Mouse (Mus musculus) MEL-GATA-1-ER (cell line): ENCODE measurements around the gene Eif4e3.
A peak's percentile ranks its signal among the peaks of the same experiment; 100 is the strongest.

Experiments
- DNase-seq: peaks from one replicate; pipeline ENCODE4 v3.0.0-alpha.2; 2012; ENCODE audit warnings: low read depth; ENCODE audit errors: extremely low read depth

Eif4e3 gene

DNA sequence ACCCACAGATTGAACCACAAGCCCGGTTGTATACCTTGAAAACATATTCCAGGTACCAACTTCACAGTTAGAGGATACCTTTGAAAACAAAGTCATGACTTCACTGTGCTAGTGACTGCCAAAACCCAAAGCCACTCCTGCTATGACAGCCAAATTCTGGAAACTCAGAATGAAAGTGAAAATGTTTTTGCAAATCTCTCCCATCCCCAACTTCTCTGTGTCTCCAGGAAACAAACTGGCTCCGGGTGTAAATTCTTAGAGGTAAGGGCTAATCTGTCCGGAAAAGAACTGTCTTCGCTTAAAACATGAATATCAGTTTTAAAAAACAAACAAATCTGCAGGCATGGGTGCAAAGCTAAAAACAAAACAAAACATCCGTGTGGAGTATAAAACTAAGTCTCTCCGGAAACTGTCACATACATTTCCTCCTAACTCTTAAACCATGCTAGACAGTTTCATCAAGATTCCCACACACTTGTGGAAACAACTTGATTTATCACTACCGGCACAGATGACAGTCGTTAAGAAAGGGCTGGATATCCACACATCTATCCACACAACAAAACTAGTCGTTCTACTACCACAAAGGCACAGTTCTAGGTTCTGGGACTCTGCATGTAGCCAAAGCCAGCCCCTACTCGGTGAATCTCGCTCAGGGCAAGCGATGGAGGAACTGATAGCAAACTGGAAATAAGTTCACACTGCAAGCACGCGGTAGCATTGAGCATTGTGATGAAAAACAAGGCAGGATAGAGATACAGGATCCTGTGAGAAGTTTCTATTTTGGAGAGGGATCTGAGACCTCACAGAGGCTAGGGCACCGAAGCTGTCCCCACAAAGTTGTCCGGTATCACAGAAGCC is 884 bp downstream of the Eif4e3 start:
- DNase-seq = no peak

DNA sequence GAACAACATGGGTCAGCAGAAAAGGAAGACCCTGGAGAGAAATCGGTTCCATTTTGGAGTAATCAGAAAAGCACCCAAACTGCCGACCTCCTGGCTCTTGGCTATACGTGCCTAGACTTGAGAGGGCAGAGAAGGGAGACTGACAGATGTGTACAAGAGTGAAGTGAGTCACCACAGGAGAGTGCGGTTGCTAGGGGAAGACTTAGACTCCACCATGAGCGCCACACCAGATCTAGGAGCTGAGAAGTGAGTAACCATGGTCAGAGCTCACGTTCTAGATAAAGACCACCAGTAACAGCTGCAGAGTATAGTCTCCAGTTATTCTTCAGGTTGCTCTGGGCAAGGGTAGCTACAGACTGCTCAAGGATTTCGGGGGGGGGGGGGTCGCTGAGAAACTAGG is 3.3 kb downstream of the Eif4e3 start:
- DNase-seq = no peak

DNA sequence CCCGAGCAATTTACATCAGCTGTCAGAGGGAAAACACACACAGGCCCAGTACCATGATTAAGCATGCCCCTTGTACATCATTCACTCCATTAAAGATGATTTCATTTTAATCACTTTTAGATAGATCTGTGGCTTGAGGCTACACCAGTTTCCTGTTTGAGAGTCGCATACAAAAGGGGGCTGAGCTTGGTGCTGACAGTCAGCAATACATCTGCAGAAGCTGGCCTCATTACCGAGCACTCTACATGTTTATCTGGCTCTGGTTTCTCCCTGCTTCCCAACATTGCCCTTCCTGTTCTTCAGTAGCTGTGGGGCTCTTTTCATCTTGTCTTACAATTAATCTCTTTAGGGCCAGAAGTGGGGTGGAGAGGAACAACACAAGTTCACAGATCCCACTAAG is 6.1 kb downstream of the Eif4e3 start:
- DNase-seq = no peak

DNA sequence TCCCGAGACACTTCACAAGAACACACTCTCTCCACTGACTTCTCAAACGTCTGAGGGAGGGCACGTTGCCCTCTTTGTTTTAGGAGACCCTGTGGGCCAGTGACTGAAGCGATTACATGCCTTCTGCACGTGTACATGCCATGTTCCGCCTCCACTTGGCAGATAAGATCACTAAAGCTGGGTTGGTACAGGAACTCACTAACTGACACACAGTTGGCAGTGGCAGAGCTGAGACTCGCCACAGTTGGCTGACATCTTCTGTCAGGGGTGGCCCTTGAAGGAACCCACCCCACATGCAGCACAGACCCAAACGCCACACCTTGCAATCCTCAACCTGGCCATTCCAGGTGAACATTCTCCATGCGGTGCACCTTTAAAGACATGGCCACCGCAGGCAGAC is 8.0 kb downstream of the Eif4e3 start:
- DNase-seq = no peak

DNA sequence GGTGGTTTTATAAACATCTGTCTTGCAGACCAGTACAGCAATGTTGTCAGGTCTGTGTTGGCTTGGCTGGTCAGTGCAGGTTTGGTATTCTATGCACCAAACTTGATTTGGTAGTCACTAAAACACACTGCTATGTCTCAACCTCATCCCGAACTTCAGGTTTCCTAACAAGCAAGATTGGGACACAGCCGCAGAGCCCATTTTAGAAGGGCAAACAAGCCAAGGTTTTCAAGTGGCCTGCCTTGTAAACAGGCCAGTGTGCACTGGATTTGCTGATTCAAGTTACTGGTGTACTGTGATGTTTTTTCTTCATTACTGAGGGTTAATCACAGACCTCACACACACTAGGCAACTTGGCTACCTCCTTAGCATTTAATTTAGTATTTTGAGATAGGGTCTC is 10.5 kb downstream of the Eif4e3 start:
- DNase-seq = no peak

DNA sequence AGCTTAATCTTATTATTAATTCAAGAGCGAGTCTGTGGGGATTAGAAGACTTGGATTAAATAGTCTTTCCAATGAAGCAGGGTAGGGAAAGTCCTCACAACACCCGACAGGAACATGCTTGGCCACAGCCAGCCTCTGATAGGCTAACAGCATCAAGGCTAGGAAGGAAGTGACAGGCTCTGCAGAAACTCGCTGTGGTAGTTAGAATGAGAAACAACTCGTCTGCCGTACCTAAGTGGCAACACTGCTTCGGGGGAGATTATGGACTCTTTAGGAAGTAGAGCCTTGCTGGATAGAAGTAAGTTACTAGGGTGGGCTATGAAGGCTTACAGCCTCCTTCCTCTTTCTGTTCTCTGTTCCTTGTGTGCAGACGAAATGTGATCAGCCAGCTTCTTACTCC is 11.1 kb downstream of the Eif4e3 start:
- peak; percentile 45 for DNase-seq

DNA sequence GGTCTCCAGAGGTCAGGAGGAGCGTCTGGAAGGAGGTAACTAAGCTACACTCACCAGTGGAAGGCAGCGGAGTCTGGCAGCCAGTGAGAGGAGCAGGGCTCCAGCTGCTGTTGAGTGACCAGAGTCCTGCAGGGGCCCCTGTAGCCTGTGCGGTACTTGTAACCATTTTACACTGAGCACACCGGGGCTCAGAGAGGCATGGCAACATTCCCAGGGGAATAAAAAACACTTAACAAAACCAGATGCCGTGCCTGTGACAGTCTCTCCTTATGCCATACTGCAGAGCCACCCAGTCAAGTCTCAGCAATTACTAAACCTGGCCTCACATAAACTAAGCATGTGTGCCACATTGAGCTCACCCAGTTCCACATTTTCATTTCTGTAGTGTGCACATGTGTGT is 12.2 kb downstream of the Eif4e3 start:
- no peak for DNase-seq

DNA sequence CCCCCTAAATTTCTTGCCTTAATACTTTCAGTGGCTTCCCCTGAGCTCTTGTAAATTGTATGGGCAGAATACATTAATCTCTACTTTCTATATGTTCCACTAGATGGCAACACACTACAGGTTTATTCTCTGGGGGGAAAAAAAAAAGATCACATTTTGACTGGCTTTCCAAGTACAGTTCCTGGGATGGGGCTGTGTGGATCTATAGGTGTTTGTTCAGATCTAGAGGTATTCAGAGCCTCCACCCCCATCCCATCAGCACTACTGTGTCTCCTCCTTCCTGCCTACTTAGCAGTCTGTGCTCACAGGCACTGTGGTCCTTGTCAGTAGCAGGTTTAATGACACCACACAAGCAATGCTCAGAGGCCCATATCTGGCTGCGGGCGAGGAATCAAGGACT is 14.2 kb downstream of the Eif4e3 start:
- no peak for DNase-seq

DNA sequence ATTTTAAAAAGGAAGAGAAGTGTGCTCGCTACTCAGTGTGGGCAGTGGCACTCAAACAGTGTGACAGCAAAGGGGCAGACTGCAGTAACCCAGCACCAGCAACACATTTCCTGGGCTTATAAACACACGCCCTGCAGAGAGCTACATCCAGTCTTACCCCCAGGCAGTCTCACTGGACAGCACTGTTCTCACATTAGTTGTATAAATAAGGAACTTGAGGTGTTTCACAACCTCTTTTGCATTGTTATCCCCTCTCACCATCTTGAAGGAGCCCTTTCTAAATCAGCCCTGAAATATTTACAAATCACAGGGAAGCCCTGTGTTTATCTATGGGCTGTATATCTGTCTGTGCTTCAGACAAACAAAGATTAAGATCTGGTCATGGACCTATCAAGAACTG is 17.3 kb downstream of the Eif4e3 start:
- no peak for DNase-seq

DNA sequence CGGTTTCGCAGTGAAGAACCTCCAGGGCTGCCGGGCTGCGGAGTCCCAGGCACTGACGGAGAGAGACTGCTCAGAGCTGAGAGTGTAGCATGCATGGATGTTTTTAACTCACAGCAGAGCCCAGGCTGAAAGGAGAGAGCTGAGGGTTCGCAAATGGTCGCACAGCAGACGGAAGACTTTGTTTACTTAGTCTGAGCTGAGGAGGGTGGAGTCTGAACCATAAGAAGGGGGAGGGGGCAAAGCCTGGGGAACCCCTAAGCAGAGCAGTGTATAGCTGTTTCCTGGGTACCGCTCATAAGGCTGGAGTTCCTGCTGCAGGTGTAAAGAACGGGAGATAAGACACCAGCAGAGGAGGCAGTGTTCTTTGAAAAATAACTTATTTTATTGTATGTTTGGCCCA is 20.2 kb downstream of the Eif4e3 start:
- no peak for DNase-seq

DNA sequence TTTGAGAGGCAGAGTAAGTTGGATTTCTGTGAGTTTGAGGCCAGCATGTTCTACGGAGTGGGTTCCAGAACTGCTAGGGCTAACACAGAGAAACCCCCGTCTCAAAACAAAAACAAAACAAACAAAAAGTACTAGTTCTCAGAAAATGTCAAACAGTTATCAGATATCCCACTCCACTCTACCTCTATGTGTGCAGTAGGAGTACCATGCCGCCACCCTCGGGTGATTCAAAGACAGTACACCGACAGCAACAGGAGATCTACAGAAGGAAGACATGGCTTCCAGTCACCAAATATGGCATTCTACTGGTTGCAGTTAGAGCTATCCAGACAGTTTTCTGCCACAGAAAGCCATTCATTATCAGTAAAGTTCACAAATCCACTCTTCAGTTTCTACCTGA is 21.7 kb downstream of the Eif4e3 start:
- DNase-seq = no peak

DNA sequence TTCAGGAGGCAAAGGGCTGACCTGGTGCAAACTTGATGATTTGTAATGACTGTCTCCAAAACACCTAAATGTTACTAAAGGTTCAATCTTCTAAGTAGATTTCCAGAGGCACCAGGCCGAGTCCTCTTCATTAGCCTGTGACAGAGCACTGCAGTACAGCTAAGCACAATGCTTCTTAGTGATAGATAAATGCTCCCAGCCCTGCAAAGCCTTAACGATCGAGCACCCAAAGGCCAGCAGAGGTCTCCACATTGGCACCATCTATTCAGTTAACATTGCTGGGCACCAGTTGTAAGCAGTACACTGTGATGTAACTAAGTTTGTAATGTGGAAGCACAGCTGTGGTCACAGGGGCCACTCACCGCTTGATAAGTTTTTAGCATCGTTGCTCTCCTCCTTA is 22.2 kb downstream of the Eif4e3 start:
- DNase-seq = no peak

DNA sequence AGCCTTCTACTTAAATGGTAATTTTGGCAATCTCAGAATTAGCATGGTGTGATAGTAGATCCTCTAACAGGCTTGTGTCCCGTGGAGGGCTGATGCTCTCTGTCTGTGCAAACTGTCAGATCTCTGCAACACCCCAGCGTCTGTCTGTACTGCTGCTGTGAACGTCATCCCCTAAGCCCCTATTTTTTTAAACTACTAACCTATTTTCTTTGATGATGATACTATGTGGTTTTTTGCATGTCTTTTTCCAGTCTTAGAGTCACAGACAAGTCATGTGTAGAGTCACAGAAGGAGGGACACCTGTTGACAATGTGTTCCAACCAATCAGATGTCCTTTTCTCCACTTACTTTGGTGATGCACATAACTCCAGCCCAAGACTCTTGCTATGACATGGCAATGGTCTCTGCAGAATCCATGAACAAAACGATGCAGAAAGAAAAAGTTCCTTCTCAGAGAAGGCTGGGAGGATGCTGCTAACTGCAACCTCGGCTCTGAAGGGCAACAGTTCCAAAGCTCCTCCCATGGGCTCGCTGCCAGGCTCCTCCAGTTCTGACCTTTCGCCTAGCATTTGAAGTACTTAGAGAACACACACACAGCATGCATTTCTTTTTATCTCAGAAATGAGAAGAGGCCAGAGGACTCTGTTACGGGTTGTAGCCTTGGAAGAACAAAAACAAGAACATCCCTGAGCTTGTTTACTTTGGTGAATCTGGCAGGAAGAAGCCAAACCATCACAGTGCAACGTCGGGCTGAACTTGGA is 23.0 kb downstream of the Eif4e3 start:
- DNase-seq = no peak

DNA sequence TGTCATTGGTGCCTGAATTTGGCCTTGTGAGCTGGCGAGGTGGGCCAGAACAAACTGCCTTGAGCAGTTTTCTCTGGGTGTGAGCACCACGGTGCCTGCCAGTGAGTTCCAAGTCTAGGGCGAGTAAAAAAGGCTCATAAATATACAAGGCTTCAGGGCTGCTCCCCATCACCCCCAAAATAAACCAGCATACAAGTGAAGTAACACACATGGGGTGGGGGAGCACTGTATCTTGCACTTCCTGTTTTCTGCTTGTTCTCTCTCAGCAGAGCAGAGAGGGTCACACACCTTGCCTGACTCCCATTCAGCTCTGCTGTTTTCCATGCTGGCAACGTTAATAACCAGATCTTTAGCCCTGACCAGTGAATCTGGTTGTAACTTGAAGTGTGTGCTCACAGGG is 29.1 kb downstream of the Eif4e3 start:
- no peak for DNase-seq

DNA sequence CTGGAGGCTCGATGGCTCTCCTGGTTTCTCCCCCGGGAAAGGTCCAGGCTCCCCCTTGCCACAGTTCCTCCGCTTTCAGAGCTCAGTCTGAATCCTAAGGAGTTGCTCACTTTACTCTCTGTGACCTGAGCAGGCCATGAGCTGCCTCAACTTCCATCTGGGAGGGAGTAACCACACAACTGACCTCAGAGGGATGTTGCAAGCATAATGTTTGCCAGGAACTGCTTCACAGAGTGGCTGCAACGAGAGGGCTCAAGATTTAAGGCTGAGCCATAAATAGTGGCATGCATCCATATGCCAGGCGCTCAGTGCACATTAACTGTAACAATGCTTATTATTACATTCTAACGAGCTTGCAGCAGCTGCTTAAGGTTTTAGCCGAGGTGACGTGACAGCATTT is 29.8 kb downstream of the Eif4e3 start:
- DNase-seq = no peak

DNA sequence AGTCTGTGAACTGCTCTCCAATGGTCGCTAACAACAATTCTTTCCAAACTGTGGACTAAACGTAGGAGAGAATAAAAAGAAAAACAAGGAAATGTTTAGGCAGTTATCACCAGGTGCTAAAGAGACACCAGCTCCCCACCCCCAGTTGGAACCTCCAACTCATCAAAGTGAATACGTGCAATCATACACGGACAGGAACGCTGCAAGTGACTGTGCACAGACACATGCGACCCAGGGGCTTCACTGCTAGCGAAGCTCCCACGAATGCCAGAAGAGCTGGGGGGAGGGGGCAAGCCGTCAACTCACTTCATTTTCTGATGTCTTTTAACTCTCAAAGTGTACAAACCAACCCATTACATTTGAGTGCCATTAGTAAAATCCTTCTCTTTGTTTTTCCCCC is 30.4 kb downstream of the Eif4e3 start:
- no peak for DNase-seq

DNA sequence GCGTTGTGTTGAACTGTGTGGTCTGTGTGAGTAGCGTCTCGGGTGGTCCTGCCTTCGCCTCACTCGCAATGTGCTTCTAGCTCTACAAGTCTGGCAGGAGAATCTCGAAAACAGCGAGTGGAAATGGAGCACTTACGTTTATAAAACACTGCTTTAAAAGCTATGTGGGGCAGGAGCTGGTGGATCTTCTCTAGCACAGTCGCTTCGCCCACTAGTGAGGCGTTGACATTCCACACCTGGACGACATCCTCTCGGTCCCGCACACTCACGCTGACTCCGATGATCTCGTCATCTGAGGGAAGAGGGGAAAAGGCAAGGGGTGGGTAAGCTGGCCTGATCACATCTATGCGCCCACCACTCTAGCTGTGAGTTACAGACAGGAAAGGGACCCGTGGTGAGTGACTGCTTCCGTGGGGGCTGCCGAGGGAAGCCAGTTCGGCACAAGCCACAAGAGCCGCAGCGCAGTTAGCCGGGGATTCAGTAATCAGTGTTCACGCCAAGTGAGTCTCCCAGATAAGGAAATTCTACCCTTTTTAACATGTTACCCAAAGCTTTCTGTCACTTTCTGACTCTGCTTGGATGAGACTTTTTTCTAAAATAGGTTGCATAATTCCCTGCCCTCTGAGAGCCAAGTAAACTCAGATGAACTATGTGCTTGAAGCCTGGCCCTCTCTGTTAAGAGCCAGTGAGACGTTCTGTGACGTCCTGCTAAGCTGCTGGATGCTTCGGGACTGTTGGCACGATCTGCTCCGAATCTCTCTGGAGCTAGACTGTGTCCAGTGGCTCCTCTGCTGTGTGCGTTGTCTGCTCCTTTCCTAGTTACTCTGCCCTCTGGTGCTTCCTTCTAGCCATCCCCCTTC is 34.2 kb downstream of the Eif4e3 start:
- DNase-seq = no peak

DNA sequence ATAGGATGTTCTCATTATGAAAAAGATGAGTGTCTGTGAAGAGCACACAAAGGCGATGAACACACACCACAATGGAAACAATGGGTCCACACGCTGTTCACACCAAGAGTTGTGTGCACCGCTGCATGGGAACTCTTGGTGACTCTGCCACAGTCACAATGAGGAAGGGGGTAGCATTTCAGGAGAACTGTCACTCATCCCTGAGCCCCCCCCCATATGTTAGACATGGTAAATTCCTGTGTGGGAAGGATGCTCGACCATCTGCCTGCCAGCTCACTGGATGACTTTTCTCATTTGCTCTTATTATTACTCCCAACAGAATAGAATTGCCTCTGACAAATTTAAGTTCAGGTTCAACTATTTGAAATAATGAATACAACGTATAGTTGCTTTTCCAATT is 34.9 kb downstream of the Eif4e3 start:
- DNase-seq = no peak

DNA sequence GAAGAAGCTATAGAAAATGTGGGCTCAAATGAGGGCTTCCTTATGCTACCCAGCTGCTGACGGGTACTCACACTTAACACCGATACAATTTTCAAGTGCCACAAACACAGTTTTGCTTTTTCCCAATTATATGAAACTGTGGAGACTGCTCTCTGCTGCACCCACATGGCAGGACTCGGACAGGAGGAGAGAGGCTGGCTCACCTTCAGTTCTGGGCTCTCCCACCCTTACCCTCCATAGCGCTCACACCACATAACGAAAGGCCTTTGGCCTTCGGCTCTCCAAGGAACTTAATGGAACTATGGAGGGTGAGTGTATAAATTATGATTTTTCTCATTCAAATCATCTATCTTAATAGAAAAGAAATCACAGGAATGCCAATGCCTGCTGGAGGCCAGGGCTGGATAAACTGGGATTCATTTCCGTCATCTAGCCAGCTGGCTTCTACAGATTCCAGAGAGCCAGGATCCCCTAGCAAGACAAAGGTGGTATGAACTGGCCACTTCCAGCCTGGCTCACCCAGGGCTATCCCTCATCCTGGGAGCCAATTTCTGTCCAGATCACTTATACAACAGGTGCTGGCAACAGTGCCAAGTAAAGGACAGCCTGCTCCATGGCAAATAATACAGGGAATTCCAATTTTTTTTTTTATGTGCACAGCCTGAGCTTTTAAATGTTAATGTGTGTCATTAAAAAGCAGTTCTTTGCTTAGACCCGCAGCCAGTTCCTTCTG is 36.7 kb downstream of the Eif4e3 start:
- no peak for DNase-seq

DNA sequence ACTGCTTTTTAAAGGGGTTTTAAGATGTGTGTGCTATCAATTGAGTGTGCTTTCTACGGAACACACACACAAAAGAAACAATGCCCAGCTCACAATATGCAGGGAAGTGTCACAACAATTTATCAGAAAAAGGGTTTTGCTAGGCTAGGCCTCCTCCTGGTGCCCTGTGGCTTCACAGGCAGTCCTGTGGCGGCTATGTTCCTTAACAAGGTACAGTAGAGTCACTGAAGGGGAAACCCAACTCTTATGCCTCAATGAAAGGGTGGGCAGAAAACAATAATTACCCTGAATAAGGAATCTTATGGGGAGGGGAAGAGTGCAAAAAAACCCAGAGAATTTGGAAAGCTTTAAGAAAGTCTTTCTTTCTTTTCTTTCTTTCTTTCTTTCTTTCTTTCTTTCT is 40.2 kb downstream of the Eif4e3 start:
- no peak for DNase-seq

DNA sequence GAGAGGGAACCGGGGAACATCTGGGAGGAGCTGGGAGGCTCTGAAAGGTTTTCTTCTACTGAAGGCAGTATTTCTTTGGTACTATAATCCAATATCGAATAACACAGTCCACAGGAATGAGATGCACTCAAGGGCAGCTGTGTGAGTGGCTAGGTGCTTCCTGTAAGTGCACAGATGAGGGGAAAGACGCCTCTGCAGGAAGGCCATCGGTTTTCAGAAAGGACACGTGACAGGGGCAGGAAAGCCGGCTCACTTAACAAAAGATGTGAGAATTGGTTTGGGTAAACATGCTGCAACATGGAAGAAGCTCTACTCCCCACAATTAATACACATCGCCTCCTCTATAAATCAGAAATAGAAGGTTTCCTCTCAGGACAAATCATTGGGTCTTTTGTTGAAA is 40.8 kb downstream of the Eif4e3 start:
- DNase-seq = no peak
